Mouse (Mus musculus) lung, postnatal 10 days (tissue): ENCODE results near the gene Crlf3.

Source experiments
- DNase-seq: peaks from one replicate; pipeline ENCODE4 v3.0.0; 2021

The Crlf3 gene

DNA sequence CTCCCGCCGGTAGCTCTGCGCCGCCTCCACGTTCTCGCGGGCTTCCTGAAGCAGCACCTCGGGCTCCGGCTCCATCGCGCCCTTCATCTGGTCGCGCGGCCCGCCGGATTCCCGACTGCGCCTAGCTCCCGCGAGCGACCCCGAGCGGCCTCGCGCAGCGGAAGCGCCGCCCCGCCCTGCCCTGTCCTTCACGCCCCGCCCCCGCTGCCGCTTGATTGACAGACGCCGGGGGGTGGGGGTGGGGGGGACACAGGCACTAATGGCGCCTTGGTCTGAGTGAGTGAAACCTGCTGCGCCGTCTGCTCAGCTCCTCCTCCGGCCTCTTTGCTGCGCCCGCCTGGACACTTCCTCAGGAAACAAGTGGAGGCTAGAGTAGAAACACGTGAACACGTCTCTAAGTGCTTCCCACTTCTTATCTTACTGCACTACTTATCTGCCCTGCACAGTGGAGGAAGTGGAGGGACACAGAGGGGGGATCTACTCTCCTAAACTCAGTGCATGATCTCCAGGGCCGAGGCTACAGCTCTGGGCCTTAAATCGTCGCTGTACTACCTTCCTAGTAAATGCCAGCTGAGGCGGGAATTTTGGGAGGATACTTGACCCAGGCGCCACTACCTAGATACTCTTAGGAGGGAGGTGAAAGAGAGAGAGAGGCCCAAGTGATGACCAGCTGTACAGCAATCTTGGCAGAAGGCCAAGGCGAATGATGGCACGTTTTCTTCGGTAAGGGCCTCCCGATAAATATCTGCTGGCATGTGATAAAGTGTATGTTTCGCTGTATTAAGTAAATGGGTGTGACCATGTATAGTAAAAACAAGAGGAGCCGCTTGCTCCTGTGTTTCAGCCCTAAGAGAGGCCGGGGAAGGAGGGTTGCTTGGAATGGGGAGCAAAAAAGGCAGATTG lies at the start of gene Crlf3:
TSS of gene Crlf3 (minus strand) at position 166 of the 903 bp plus-strand sequence.
- DNase-seq = peak; percentile 96

DNA sequence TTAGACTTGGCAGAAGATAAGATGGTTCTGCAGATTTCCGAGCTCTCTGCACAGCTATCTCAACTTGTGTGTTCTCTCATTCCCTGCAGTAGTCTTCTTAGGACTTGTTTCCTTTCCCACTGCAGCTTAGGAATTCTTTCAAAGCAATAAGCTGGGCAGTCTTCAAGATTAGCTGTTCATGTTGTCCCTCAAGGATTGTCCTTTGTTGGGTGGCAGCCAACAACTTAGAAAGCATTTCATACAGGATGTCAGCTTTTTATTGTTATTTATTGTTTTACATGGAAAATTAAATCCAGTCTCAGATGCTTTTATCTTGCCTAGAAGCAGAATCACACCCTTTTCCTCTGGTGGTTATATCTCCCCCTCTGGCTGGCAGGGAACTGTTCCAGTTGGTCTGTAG lies 35.6 kb upstream of the Crlf3 start:
- peak; percentile 2 for DNase-seq

DNA sequence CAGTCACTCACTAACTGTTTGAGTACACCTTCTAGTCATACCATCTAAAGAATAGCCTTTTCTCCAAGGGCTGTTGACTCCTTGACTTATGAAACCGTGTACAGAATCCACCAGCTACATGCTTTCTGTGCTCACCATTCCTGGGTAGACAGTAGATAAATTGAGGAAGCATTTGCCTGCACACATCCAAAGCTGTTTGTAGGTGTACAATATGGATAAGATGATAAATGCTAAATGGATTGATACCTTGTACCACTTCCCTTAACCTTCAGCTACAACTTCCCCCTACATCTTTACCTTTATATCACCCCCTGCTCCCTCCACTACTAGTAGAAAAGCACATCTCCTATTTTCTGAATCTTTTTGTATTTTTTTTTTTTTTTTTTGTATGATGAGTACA lies 23.6 kb upstream of the Crlf3 start:
- DNase-seq = no peak

DNA sequence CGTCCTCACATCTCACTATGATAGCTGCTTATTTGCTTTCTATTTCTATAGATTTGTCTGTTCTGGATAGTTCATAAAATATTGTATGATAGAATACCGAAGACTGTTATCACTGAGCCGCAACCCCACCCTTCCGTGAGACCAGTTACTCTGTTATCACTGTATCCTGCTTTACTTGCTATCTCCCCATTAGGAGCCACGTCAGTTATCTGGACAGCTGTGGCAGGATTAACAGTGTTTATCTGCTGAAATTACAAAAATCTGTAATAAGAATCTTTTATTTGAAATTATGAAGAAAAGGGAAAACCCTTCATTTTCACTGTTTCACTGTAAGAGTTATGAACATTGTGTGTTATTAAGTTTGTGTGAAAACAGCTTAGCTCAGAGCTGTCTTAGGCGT lies 20.5 kb upstream of the Crlf3 start:
- no peak for DNase-seq

DNA sequence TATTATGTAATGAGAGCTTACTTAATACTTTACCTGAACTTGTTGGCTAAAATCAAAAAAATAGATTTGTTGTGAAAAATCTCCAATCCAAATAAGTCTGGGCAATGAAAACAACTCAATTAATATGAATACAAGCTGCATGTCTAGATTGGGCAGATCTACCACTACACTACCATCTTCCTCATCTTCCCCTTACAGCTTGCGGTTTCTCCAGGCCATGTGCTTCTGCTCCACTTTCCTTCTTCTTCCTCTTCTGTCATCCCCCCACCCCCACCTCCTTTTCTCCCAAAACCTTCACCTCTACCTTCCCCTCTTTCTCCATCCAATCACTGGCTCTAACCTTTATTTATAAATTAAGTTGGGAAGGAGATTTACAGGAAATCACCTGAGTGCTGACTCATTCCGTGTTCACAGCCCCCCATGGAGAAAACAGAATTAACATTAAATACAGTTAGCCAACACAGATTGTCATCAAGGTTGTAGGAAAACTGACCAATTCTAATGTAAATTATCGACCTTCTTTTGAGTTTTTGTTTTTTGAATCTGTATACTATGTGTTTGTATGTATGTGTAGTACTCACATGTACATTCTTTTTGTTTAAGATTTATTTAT lies 17.8 kb upstream of the Crlf3 start:
- no peak for DNase-seq

DNA sequence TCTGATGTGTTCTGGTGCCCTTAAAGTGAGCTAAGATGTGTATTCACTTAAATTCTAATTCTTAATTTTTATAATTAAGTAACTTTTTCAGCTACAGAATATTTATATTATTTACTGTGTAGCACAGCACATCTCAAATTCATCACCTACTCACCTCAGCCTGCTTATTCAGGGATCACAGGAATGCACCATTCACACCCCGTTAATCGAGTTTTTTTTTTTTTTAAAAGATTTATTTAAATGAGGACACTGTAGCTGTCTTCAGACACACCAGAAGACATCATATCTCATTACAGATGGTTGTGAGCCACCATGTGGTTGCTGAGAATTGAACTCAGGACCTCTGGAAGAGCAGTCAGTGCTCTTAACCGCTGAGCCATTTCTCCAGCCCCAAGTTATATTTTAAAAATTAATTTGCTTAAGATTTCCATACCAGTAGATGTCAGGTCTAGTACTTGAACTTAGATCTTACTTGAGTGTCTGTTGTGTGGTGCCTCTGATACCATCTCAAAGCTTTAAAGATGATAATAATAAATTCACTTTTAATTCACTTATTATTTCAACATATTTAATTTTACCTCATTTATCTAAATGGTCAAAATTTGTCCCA lies 9.9 kb upstream of the Crlf3 start:
- DNase-seq = no peak

DNA sequence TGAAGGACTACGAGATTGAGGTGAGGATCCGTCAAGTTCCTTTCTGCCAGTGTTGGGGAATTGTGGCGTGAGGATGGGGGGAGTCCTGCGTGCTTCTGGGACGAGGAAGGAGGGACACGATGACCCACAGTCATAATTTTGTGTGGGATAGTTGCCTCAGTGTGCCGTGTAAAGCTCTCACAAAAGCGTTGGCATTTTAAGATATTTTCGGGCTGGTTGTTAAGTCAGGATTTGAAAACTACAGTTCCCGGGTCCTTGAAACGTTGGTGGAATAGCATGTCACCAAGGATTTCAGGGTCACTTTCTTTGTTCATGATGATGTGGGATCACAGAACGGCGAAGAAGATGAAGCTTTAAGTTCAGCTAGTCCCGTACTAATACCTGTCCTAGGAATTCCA lies 9.0 kb upstream of the Crlf3 start:
- no peak for DNase-seq

DNA sequence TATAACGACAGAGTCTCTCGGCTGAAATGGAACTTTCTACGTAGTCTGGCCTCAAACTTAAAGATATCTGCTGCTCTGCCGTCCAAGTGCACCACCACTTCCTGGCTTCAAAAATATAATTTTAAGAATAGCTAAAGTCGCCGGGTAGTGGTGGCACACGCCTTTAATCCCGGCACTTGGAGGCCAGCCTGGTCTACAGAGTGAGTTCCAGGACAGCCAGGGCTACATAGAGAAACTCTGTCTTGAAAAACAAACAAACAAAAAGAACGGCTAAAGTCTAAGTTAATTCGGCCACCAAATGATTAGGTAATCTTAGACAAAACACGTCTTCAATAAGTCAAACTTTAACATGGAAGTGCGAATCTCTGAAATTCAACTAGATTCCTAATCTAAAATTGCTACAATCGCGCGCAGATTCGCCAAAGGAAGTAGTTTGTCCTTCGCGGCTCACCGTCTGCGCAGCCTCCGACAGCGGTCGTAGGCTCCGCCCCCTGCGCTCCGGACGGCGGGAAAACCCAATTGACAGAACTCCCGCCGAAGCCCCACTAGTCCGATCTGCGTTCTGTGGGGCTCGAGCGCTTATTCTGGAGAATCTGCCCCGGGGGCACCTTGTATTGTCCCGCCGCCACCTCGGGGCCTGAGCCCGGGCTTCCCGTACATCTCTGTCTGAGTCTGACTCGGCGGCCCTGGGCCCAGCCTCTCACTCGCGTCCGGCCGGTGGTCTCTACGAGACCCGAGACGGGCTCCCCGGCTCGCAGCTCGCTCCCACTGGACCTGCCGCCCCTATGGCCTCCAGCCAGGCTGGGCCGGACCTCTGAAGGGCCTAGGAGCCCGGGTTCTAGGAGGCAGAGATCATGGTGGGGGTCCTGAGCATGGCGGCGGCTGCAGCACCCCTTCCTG lies 8.4 kb upstream of the Crlf3 start, which contains the start of gene Atad5:
TSS of gene Atad5 (plus strand) at position 484 of the 900 bp plus-strand sequence.
- peak; percentile 94 for DNase-seq

DNA sequence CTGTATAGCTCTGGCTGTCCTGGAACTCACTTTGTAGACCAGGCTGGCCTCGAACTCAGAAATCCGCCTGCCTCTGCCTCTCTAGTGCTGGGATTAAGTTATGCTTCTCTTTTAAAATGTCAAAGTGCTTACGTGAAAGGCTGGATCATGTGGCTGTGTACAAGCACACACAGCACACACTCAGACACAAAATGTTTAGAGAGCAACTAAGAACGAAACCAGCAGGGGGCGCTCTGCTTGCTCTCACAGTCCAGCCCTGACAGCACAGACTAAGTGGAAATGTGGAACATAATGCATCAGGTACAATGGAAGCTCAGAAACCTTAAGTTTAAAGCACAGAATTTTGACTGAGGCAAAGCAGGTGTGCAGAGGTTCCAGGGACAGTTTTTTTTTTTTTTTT lies 6.1 kb upstream of the Crlf3 start:
- peak; percentile 90 for DNase-seq

DNA sequence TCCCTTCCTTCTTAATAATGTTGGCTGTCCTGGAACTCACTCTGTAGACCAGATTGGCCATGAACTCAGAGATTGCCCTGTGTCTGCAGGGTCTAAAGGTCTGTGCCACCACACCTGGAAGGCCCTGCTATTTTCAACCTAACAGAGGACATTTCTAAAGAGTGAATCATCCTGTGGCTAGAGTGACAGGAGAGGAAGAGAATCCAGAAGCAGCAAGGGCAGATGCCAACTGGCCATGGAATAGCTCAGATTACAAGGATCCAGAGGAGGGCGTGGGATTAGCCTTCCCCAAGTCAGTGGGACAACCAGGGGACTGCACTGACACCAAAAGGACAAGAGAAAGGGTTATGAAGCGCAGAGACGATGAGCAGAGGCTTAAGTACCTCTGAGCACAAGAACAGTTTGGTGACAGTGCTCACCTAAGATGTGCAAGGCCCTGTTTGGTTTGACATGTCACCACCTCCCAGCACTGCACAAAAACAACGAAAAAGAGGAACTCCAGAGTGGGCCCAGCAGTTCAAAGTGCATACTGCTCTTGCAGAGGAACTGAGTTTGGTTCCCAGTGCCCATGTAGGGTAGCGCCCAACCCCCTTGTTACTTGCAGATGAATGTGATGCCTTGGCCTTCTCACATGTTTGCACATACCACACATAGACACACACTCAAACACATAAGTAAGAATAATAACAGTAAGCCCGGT lies 4.7 kb upstream of the Crlf3 start:
- peak; percentile 14 for DNase-seq

DNA sequence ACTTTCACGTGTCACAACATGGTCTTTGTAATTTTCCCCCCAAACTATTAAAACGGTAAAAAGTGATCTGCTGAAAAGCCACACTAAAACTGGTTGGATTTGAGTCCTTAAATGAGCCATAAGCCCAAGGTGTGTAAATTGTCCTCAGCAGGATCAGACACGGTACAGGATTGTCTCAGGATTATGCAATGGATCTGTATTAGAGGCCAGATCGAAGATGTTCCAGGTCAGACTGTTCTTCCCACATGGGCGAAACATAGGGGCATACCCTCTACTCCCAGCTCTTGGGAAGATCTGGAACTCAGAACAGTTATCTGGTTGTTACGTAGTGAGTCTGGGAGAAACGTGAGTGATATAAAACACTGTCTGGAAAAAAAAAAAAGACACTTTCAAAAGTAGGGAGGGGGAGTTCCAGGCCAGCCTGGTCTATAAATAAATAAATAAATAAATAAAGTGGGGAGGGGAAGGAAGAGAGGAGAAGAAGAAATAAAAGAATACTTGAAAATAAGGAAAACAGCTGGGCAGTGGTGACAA lies 1.1 kb upstream of the Crlf3 start:
- DNase-seq = no peak

DNA sequence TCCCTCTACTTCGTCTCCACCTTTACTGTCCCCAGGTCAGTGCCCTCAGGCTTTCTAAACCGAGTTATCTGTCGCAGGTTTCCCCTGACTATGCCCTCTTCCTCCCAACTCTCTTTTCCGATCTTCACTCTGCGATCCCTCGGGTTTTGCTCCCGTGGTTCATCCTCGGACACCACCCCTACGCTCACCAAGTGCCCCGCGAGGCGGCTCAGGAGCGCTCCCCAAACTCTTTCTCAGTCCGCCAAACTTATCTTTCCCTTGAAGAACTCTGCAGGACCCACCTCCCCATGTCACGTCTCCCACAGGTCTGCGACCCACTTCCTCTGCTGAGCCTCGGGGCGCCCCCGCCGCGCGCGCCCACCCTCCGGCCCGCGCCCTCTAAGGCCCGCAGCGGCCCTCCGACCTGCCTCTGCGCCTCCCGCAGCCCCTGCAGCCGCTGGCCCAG lies 388 bp downstream of the Crlf3 start:
- peak; percentile 42 for DNase-seq

DNA sequence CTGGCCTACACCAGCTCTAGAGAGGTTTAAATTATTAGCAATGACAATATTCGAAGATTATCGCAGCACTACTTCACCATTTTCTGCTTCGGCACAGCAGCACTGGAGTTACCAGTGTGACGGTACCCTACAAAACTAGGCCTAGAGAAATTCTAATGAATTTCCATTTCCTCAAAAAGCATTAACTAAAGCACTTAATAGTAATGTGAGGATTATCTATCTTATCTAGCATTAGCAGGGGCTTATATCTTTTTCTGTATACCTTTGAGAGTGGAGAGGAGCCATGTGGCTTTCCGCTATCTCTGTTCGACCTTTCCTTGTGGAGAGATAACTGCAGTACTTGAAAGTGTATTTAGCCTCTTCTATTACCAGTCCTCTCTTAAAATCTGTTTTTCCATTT lies 1.0 kb downstream of the Crlf3 start:
- no peak for DNase-seq

DNA sequence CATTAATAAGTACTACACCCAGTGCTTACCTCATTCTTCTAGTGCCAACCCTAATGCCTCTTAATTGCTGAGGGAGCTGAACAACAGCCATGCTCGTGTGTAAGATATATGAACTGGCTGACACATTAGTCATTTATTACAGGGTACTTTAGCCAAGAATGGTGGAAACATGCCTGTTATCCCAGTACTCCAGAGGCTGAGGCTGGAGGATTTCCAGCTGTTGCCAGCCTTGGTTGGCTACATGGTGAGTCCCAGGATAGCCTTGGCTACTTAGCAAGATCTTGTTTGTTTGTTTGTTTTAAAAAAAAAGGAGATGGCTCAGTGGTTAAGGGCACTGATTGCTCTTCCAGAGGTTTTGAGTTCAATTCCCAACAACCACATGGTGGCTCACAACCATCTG lies 2.0 kb downstream of the Crlf3 start:
- no peak for DNase-seq

DNA sequence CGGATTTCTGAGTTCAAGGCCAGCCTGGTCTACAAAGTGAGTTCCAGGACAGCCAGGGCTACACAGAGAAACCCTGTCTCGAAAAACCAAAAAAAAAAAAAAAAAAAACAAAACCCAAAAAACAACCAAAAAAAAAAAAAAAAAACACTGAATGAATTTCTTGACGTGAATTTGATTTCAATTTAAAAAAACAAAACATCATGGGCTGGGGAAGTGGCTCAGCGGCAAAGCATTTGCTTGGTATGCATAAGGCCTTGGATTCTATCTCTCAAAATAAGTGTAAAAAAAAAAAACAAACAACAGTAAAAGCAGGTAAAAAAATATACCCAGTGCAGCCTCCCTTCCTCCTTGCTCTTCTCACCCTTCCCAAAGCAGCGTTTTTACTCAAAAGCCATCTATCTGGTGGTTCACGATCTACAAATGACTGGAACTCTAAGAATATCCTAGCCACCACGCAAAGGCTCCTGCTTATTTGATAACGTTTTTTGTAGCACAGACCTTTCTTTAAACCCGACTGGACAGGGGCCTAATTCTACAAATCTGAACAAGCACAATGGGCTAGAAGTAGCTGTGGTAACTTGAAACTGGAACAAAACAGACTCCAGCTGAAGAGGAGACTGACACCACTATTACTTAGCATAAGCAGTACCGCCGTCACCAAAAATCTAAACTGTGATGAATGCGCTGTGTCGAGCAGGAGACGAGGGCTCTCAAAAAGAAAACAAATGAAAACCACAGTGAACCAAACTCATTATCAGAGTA lies 2.8 kb downstream of the Crlf3 start:
- DNase-seq = no peak

DNA sequence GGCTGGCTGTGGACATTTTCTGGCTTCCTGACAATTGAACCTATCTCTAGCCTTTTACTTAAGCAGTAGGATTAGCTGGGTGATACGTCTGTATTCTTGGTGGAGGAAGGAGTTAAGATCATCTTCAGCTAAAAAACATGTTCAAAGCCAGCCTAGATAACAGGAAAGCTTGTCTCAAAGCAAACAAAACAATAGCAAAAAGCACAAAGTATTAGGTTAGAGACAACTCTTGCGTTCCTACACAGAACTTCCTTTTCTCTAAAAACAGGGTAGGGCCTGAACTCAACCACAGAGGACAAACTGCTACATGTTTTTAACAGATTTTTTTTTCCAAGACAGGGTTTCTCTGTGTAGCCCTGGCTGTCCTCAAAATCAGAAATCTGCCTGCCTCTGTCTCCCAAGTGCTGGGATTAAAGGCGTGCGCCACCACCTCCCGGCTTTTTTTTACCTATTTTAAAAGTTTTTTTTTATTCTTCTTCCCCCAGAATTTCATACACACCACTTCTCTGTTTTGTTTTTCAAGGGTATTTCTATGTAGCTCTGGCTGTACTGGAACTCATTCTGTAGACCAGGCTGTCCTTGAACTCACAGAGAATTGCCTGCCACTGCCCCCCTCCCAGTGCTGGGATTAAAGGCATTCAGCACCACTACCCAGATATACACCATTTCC lies 5.0 kb downstream of the Crlf3 start:
- no peak for DNase-seq

DNA sequence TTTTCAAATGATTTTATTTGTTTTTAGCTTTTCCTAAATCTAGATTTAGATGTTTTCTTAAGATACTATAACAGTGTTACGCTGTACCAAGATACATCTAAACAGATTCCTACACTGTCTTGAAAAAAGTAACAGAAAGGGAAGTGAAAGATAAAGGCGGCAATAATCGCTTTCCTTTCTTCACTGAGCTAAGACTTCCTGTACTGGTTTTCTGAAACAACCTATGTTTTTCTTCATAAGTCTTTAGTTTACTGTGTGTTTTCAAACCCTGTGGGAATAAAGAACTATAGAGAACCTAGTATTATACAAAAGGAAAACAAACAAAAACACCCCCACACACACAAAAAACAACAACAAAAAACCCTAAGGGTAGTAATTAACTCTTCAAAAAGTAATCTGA lies 8.4 kb downstream of the Crlf3 start:
- DNase-seq = no peak

DNA sequence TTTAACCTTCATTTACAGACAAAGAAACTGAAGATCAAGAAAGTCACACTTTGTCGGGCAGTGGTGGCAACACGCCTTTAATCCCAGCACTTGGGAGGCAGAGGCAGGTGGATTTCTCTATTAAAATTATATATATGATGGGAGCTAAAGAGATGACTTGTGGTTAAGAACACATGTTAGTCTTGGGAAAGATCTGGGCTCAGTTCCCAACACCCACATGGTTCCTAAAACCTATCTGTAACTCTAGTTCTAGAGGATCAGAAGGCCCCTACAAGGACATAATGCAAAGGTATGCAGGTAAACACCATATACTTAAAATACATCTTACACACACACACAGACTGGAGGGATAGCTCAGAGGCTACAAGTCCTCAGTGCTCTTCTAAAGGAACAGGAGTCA lies 9.8 kb downstream of the Crlf3 start:
- DNase-seq = no peak

DNA sequence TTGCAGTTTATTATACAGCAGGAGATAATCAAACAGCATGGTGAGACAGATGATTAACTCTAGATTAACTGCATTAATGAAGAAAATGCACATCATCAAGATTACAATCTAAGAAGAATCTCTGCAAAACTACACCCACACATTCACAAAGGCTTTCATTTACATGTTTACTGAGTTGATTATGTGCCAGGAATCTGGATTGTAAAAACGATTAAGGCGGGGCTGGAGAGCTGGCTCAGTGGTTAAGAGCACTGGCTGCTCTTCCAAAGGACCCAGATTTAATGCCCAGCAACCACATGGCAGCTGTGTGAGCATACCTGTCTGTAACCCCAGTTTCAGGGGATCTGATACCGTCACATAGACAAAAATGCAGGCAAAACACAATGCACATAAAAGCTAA lies 11.0 kb downstream of the Crlf3 start:
- DNase-seq = peak; percentile 25

DNA sequence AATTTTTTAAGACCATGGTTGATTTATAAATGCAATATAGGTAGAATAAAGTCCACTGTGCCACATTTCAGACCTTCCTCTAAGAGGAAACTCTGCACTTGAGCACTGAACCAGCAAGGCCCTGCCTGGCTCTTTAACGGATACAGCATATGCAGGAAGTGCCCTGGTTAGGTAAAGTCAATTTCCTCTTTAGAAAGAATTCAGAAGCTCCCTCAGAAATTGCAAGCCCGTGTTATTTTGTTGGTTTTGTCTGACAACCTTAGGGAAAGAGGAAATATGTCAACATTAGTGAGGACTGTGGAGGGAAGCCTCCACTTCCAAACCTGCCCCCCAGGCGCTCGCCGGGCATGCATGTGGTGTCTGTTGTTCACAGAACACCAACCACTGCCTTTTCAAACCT lies 13.2 kb downstream of the Crlf3 start:
- DNase-seq = no peak

DNA sequence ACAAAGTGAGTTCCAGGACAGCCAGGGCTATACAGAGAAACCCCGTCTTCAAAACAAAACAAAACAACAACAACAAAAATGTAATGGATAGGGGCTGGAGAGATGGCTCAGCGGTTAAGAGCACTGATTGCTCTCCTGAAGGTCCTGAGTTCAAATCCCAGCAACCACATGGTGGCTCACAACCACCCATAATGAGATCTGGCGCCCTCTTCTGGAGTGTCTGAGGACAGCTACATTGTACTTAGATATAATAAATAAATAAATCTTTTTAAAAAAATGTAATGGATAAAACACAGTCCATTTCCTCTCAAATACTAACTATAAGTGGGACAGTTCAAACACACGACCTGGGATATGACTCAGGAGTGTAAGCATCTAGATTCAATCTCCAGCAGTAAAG lies 14.4 kb downstream of the Crlf3 start:
- DNase-seq = peak; percentile 18
